Mouse (Mus musculus) midbrain, embryonic 11.5 days (tissue): ENCODE measurements around the gene Lactbl1. TPM values are rescaled to one million over a fixed set of nuclear protein-coding genes. Genes with fewer than 3 reads are reported as not detected.

Experiments
- ATAC-seq: fragments of 200-750 bp; cut with Nextera tagmentation; 2 replicates; pipeline ENCODE4 v1.8.0; 2017; ENCODE audit warnings: moderate TSS enrichment, moderate library complexity; ENCODE audit not compliant: low FRiP score
- DNase-seq: peaks from one replicate; pipeline ENCODE4 v3.0.0; 2015; ENCODE audit warnings: low spot score; ENCODE audit errors: missing footprints
- H3K27ac ChIP-seq: fragments of 300-500 bp; sonication (generic); 2 replicates; pipeline ENCODE4 v1.5.1; 2014; ENCODE audit warnings: low read depth, low read length
- H3K27me3 ChIP-seq: fragments of 300-500 bp; sonication (generic); 2 replicates; pipeline ENCODE4 v1.6.1; 2014; ENCODE audit warnings: mild to moderate bottlenecking, low read length, moderate library complexity, mixed read lengths; ENCODE audit not compliant: control insufficient read depth, insufficient read depth
- H3K36me3 ChIP-seq: fragments of 300-500 bp; sonication (generic); 2 replicates; pipeline ENCODE4 v1.6.1; 2014; ENCODE audit warnings: mild to moderate bottlenecking, low read length, moderate library complexity, mixed read lengths; ENCODE audit not compliant: control insufficient read depth, insufficient read depth
- H3K4me1 ChIP-seq: fragments of 300-500 bp; sonication (generic); 2 replicates; pipeline ENCODE4 v1.6.1; 2014; ENCODE audit warnings: low read length; ENCODE audit not compliant: control insufficient read depth, insufficient read depth
- H3K4me2 ChIP-seq: fragments of 300-500 bp; sonication (generic); 2 replicates; pipeline ENCODE4 v1.6.1; 2014; ENCODE audit warnings: mild to moderate bottlenecking, moderate library complexity
- H3K4me3 ChIP-seq: fragments of 300-500 bp; sonication (generic); 2 replicates; pipeline ENCODE4 v1.5.1; 2014; ENCODE audit warnings: low read depth, low read length
- H3K9ac ChIP-seq: fragments of 300-500 bp; sonication (generic); 2 replicates; pipeline ENCODE4 v1.6.1; 2014; ENCODE audit warnings: low read length
- H3K9me3 ChIP-seq: fragments of 300-500 bp; sonication (generic); 2 replicates; pipeline ENCODE4 v1.6.1; 2016; ENCODE audit warnings: low read length; ENCODE audit not compliant: control insufficient read depth
- WGBS: fragments of 180-500 bp; shearing (Covaris S2); extraction: QIAGEN DNeasy Blood & Tissue Kit; methylation state at CpG from one replicate; pipeline ENCODE4 v1.1.7; 2014; 5-methylcytosine and 5-hydroxymethylcytosine counted together
- polyA plus RNA-seq: library from polyadenylated mRNA; unstranded; fragments of >200 nt; fragmentation: Nextera tagmentation; extraction: Ambion mirVana; gene quantifications from 2 replicates; pipeline ENCODE4 v1.2.1, GENCODE M21; 2014

Gene Lactbl1
- polyA plus RNA-seq, 1 experiment from 2014 or later = not detected

- ATAC-seq = no peak
- peak overlapping the region; percentile 99 for H3K4me3 ChIP-seq
- no peaks in the 10 kb centered on the region for H3K36me3 ChIP-seq
- DNase-seq = peak; percentile 83
- H3K4me1 ChIP-seq = peaks cover 9% of the 10 kb centered on the region
- peak overlapping the region; percentile 55 for H3K4me2 ChIP-seq
- H3K9me3 ChIP-seq = no peaks in the 10 kb centered on the region; the same call in 1 of the 2 replicates
- H3K27me3 ChIP-seq = no peaks in the 10 kb centered on the region
- 92% methylated on average over 2 of the region's 2 CpGs for WGBS
- no peak overlapping the region for H3K27ac ChIP-seq
- H3K9ac ChIP-seq = no peak overlapping the region
Observed at GRCm38 (mm10) chr4:136600536-136600935, 21.9 kb upstream of the Lactbl1 start.

- H3K4me2 ChIP-seq = peak overlapping the region; percentile 55
- no peaks in the 10 kb centered on the region for H3K36me3 ChIP-seq
- ATAC-seq (no peak), DNase-seq (peak; percentile 94)
- H3K9ac ChIP-seq = peak overlapping the region; percentile 99
- no peaks in the 10 kb centered on the region; the same call in 1 of the 2 replicates for H3K9me3 ChIP-seq
- H3K4me1 ChIP-seq = peaks cover 9% of the 10 kb centered on the region
- H3K4me3 ChIP-seq = peak overlapping the region; percentile 99
- H3K27me3 ChIP-seq = no peaks in the 10 kb centered on the region
- WGBS = 5% methylated on average over 13 of the region's 13 CpGs
- H3K27ac ChIP-seq = peak overlapping the region; percentile 79; the same call in 1 of the 2 replicates
Observed at GRCm38 (mm10) chr4:136601476-136601875, 20.9 kb upstream of the Lactbl1 start.

- Histone ChIP-seq H3K27ac (peak overlapping the region; percentile 79), H3K9ac (peak overlapping the region; percentile 99), H3K4me1 (peaks cover 9% of the 10 kb centered on the region), H3K4me3 (peak overlapping the region; percentile 99), H3K36me3 (no peaks in the 10 kb centered on the region), H3K9me3 (no peaks in the 10 kb centered on the region; the same call in 1 of the 2 replicates), H3K27me3 (no peaks in the 10 kb centered on the region), H3K4me2 (peak overlapping the region; percentile 55)
- WGBS = under 1% methylated on average over 66 of the region's 68 CpGs
- peak; percentile 97 for DNase-seq
- ATAC-seq = peak; percentile 65
Observed at GRCm38 (mm10) chr4:136602018-136602554, 20.3 kb upstream of the Lactbl1 start.

GRCm38 (mm10) chr4:136602568-136602967 is 19.9 kb upstream of the Lactbl1 start, which contains the start of gene Kdm1a:
TSS of gene Kdm1a (minus strand) at chr4:136602723.
- H3K4me1 ChIP-seq = peaks cover 9% of the 10 kb centered on the region
- peak within 1 kb of the TSS; percentile 79 for H3K27ac ChIP-seq
- under 1% methylated on average over 32 of the region's 45 CpGs for WGBS
- no peaks in the 10 kb centered on the region for H3K27me3 ChIP-seq
- H3K4me3 ChIP-seq = peak within 1 kb of the TSS; percentile 99
- H3K9ac ChIP-seq = peak within 1 kb of the TSS; percentile 99
- H3K4me2 ChIP-seq = peak within 1 kb of the TSS; percentile 55
- no peaks in the 10 kb centered on the region; the same call in 1 of the 2 replicates for H3K9me3 ChIP-seq
- DNase-seq (peak; percentile 100), ATAC-seq (peak; percentile 85)
- H3K36me3 ChIP-seq = no peaks in the 10 kb centered on the region

- DNase-seq = peak; percentile 37
- Histone ChIP-seq H3K27ac (no peak overlapping the region), H3K36me3 (no peaks in the 10 kb centered on the region), H3K4me3 (no peak overlapping the region), H3K4me1 (peaks cover 3% of the 10 kb centered on the region), H3K9ac (no peak overlapping the region), H3K9me3 (no peaks in the 10 kb centered on the region), H3K4me2 (no peak overlapping the region), H3K27me3 (no peaks in the 10 kb centered on the region)
- ATAC-seq = no peak
- 92% methylated on average over 19 of the region's 19 CpGs for WGBS
Observed at GRCm38 (mm10) chr4:136605756-136606485, 16.5 kb upstream of the Lactbl1 start.

GRCm38 (mm10) chr4:136610387-136610856 is 12.0 kb upstream of the Lactbl1 start, which contains the start of gene Tex46:
TSS of gene Tex46 (plus strand) at chr4:136610437.
- Histone ChIP-seq H3K4me2 (no peak within 1 kb of the TSS), H3K27me3 (no peaks in the 10 kb centered on the region), H3K4me3 (no peak within 1 kb of the TSS), H3K4me1 (no peaks in the 10 kb centered on the region), H3K9ac (no peak within 1 kb of the TSS), H3K27ac (no peak within 1 kb of the TSS), H3K9me3 (no peaks in the 10 kb centered on the region), H3K36me3 (no peaks in the 10 kb centered on the region)
- ATAC-seq = no peak
- peak; percentile 57 for DNase-seq
- WGBS = 57% methylated on average over 4 of the region's 4 CpGs

- H3K9me3 ChIP-seq = no peaks in the 10 kb centered on the region
- DNase-seq (peak; percentile 44), ATAC-seq (no peak)
- no peaks in the 10 kb centered on the region for H3K36me3 ChIP-seq
- H3K4me3 ChIP-seq = no peak overlapping the region
- 72% methylated on average over 7 of the region's 7 CpGs for WGBS
- H3K27ac ChIP-seq = no peak overlapping the region
- H3K4me1 ChIP-seq = no peaks in the 10 kb centered on the region
- no peak overlapping the region for H3K4me2 ChIP-seq
- no peak overlapping the region for H3K9ac ChIP-seq
- no peaks in the 10 kb centered on the region for H3K27me3 ChIP-seq
Observed at GRCm38 (mm10) chr4:136613657-136614056, 8.8 kb upstream of the Lactbl1 start.

- Histone ChIP-seq H3K9ac (no peak overlapping the region), H3K36me3 (no peaks in the 10 kb centered on the region), H3K27ac (no peak overlapping the region), H3K9me3 (no peaks in the 10 kb centered on the region), H3K27me3 (no peaks in the 10 kb centered on the region), H3K4me2 (no peak overlapping the region), H3K4me3 (no peak overlapping the region), H3K4me1 (0 out of 2 replicates have a peak, but pooled peaks cover 2% of the 10 kb centered on the region)
- WGBS = 4% methylated on average over 1 of the region's 1 CpGs
- DNase-seq (peak; percentile 97), ATAC-seq (no peak)
Observed at GRCm38 (mm10) chr4:136621336-136621735, 1.1 kb upstream of the Lactbl1 start.

- no peaks in the 10 kb centered on the region for H3K27me3 ChIP-seq
- H3K4me3 ChIP-seq = no peak overlapping the region
- no peak overlapping the region for H3K4me2 ChIP-seq
- DNase-seq = peak; percentile 57
- ATAC-seq = no peak
- H3K4me1 ChIP-seq = 0 out of 2 replicates have a peak, but pooled peaks cover 2% of the 10 kb centered on the region
- WGBS = 57% methylated on average over 5 of the region's 5 CpGs
- no peaks in the 10 kb centered on the region for H3K36me3 ChIP-seq
- no peak overlapping the region for H3K9ac ChIP-seq
- no peak overlapping the region for H3K27ac ChIP-seq
- no peaks in the 10 kb centered on the region for H3K9me3 ChIP-seq
Observed at GRCm38 (mm10) chr4:136621956-136622355, 465 bp upstream of the Lactbl1 start.
